Mouse (Mus musculus) embryo, embryonic 10 days (tissue): ENCODE results near the gene Serpina16.
A peak's percentile ranks its signal among the peaks of the same experiment; 100 is the strongest.
"Not testable (repeated sequence)": the region's sequence is repeated elsewhere in the genome, so short reads cannot be mapped to it uniquely, and the experiment has no call there.

Experiments used
- DNase-seq: peaks from one replicate; pipeline ENCODE4 v3.0.0-alpha.2; 2015; ENCODE audit warnings: low spot score

The Serpina16 gene

GRCm38 (mm10) chr12:103676039-103676438 is at the start of gene Serpina16:
Serpina16 (minus strand) TSS chr12:103676139.
- DNase-seq: no peak

- no peak for DNase-seq
These were observed 35.6 kb upstream of the Serpina16 start for GRCm38 (mm10) chr12:103711537-103711936.

GRCm38 (mm10) chr12:103710405-103710804 is 34.5 kb upstream of the Serpina16 start:
- peak; percentile 35 for DNase-seq

- no peak for DNase-seq
These were observed 30.2 kb upstream of the Serpina16 start for GRCm38 (mm10) chr12:103706113-103706512.

- no peak for DNase-seq
These were observed 29.6 kb upstream of the Serpina16 start for GRCm38 (mm10) chr12:103705547-103705946.

GRCm38 (mm10) chr12:103700144-103700750 is 24.3 kb upstream of the Serpina16 start:
- DNase-seq: no peak

GRCm38 (mm10) chr12:103695429-103695828 is 19.5 kb upstream of the Serpina16 start, which contains the start of gene Serpina1f:
Serpina1f (minus strand) TSS chr12:103695529.
- DNase-seq: no peak

GRCm38 (mm10) chr12:103688221-103688814 is 12.4 kb upstream of the Serpina16 start:
- peak; percentile 28 for DNase-seq

GRCm38 (mm10) chr12:103687021-103687420 is 11.1 kb upstream of the Serpina16 start:
- DNase-seq: peak; percentile 44

GRCm38 (mm10) chr12:103686050-103686449 is 10.1 kb upstream of the Serpina16 start:
- DNase-seq: no peak

GRCm38 (mm10) chr12:103685386-103685785 is 9.4 kb upstream of the Serpina16 start:
- no peak for DNase-seq

GRCm38 (mm10) chr12:103683775-103684174 is 7.8 kb upstream of the Serpina16 start:
- no peak for DNase-seq

- no peak for DNase-seq
These were observed 5.8 kb upstream of the Serpina16 start for GRCm38 (mm10) chr12:103681739-103682138.

- DNase-seq: no peak
These were observed 5.2 kb upstream of the Serpina16 start for GRCm38 (mm10) chr12:103681169-103681568.

GRCm38 (mm10) chr12:103679853-103680252 is 3.9 kb upstream of the Serpina16 start:
- not testable (repeated sequence) for DNase-seq

GRCm38 (mm10) chr12:103673179-103673578 is 2.8 kb downstream of the Serpina16 start:
- no peak for DNase-seq

GRCm38 (mm10) chr12:103671483-103671882 is 4.5 kb downstream of the Serpina16 start:
- DNase-seq: no peak

- DNase-seq: no peak
These were observed 5.0 kb downstream of the Serpina16 start for GRCm38 (mm10) chr12:103670964-103671363.

- no peak for DNase-seq
These were observed 5.6 kb downstream of the Serpina16 start for GRCm38 (mm10) chr12:103670344-103670743.

GRCm38 (mm10) chr12:103665286-103665685 is 10.7 kb downstream of the Serpina16 start:
- DNase-seq: no peak

- DNase-seq: not testable (repeated sequence)
These were observed 13.9 kb downstream of the Serpina16 start for GRCm38 (mm10) chr12:103662053-103662452.

GRCm38 (mm10) chr12:103660076-103660475 is 15.9 kb downstream of the Serpina16 start:
- DNase-seq: no peak

GRCm38 (mm10) chr12:103659171-103659570 is 16.8 kb downstream of the Serpina16 start:
- DNase-seq: no peak

- no peak for DNase-seq
These were observed 17.9 kb downstream of the Serpina16 start for GRCm38 (mm10) chr12:103657991-103658390.
